Mouse (Mus musculus): Measurements from ENCODE around the gene Ccdc155. TPM values are rescaled to one million over a fixed set of nuclear protein-coding genes. Genes with fewer than 3 reads are reported as not detected.

The Ccdc155 gene
- polyA plus RNA-seq, 1 experiment from 2014 or later, result not detected

- H3K4me1 ChIP-seq (replicated peaks; ENCODE audit: control insufficient read depth, insufficient read depth, low read length), result no peaks in the 10 kb centered on the region
- no peaks in the 10 kb centered on the region for H3K9me3 ChIP-seq (ENCODE audit: control insufficient read depth)
- H3K27ac ChIP-seq (ENCODE audit: low read depth, low read length), result no peak overlapping the region
- H3K9ac ChIP-seq (ENCODE audit: low read depth, low read length), result no peak overlapping the region
- H3K27me3 ChIP-seq (replicated peaks; ENCODE audit: control insufficient read depth, insufficient read depth, low read length), result peaks cover 6% of the 10 kb centered on the region; the same call in 1 of the 2 replicates
- H3K4me2 ChIP-seq (replicated peaks; ENCODE audit: low read depth), result no peak overlapping the region
- ATAC-seq, result peak; percentile 28; the same call in 1 of the 2 replicates
- WGBS, result 13% methylated on average over 5 of the region's 5 CpGs
- H3K36me3 ChIP-seq (ENCODE audit: control insufficient read depth, insufficient read depth), result no peaks in the 10 kb centered on the region
- H3K4me3 ChIP-seq (ENCODE audit: low read depth, low read length), result no peak overlapping the region
- peak; percentile 95 for TF ChIP-seq CTCF (IDR thresholded peaks at IDR 0.05; ENCODE audit: low read depth)
Observed at GRCm38 (mm10) chr7:45198435-45198834, 6.3 kb downstream of the Ccdc155 start.

GRCm38 (mm10) chr7:45196994-45197393 is 7.7 kb downstream of the Ccdc155 start:
- H3K27me3 ChIP-seq (replicated peaks; ENCODE audit: control insufficient read depth, insufficient read depth, low read length), result peaks cover 3% of the 10 kb centered on the region; the same call in 1 of the 2 replicates
- H3K9ac ChIP-seq (ENCODE audit: low read depth, low read length), result no peak overlapping the region
- no peak overlapping the region for H3K27ac ChIP-seq (ENCODE audit: low read depth, low read length)
- 73% methylated on average over 5 of the region's 5 CpGs for WGBS
- no peak for TF ChIP-seq CTCF (IDR thresholded peaks at IDR 0.05; ENCODE audit: low read depth)
- no peaks in the 10 kb centered on the region for H3K36me3 ChIP-seq (ENCODE audit: control insufficient read depth, insufficient read depth)
- no peaks in the 10 kb centered on the region for H3K9me3 ChIP-seq (ENCODE audit: control insufficient read depth)
- no peak overlapping the region for H3K4me3 ChIP-seq (ENCODE audit: low read depth, low read length)
- no peaks in the 10 kb centered on the region for H3K4me1 ChIP-seq (replicated peaks; ENCODE audit: control insufficient read depth, insufficient read depth, low read length)
- no peak for ATAC-seq
- H3K4me2 ChIP-seq (replicated peaks; ENCODE audit: low read depth), result no peak overlapping the region

GRCm38 (mm10) chr7:45196176-45196535 is 8.5 kb downstream of the Ccdc155 start:
- no peak overlapping the region for H3K9ac ChIP-seq (ENCODE audit: low read depth, low read length)
- H3K4me2 ChIP-seq (replicated peaks; ENCODE audit: low read depth), result no peak overlapping the region
- 85% methylated on average over 4 of the region's 4 CpGs for WGBS
- H3K4me1 ChIP-seq (replicated peaks; ENCODE audit: control insufficient read depth, insufficient read depth, low read length), result no peaks in the 10 kb centered on the region
- H3K4me3 ChIP-seq (ENCODE audit: low read depth, low read length), result no peak overlapping the region
- peaks cover 3% of the 10 kb centered on the region; the same call in 1 of the 2 replicates for H3K27me3 ChIP-seq (replicated peaks; ENCODE audit: control insufficient read depth, insufficient read depth, low read length)
- H3K9me3 ChIP-seq (ENCODE audit: control insufficient read depth), result no peaks in the 10 kb centered on the region
- H3K27ac ChIP-seq (ENCODE audit: low read depth, low read length), result no peak overlapping the region
- no peaks in the 10 kb centered on the region for H3K36me3 ChIP-seq (ENCODE audit: control insufficient read depth, insufficient read depth)
- no peak for TF ChIP-seq CTCF (IDR thresholded peaks at IDR 0.05; ENCODE audit: low read depth)
- ATAC-seq, result no peak

GRCm38 (mm10) chr7:45195341-45196175 is 9.1 kb downstream of the Ccdc155 start:
- peaks cover 6% of the 10 kb centered on the region; the same call in 1 of the 2 replicates for H3K27me3 ChIP-seq (replicated peaks; ENCODE audit: control insufficient read depth, insufficient read depth, low read length)
- H3K27ac ChIP-seq (ENCODE audit: low read depth, low read length), result no peak overlapping the region
- H3K36me3 ChIP-seq (ENCODE audit: control insufficient read depth, insufficient read depth), result no peaks in the 10 kb centered on the region
- no peaks in the 10 kb centered on the region for H3K4me1 ChIP-seq (replicated peaks; ENCODE audit: control insufficient read depth, insufficient read depth, low read length)
- no peak overlapping the region for H3K4me2 ChIP-seq (replicated peaks; ENCODE audit: low read depth)
- no peak overlapping the region for H3K4me3 ChIP-seq (ENCODE audit: low read depth, low read length)
- TF ChIP-seq CTCF (IDR thresholded peaks at IDR 0.05; ENCODE audit: low read depth), result no peak
- H3K9me3 ChIP-seq (ENCODE audit: control insufficient read depth), result no peaks in the 10 kb centered on the region
- no peak for ATAC-seq
- WGBS, result 71% methylated on average over 13 of the region's 13 CpGs
- H3K9ac ChIP-seq (ENCODE audit: low read depth, low read length), result no peak overlapping the region

- Histone ChIP-seq H3K36me3 (ENCODE audit: control insufficient read depth, insufficient read depth) (no peaks in the 10 kb centered on the region), H3K9me3 (ENCODE audit: control insufficient read depth) (no peaks in the 10 kb centered on the region), H3K9ac (ENCODE audit: low read depth, low read length) (no peak overlapping the region), H3K4me2 (replicated peaks; ENCODE audit: low read depth) (no peak overlapping the region), H3K27me3 (replicated peaks; ENCODE audit: control insufficient read depth, insufficient read depth, low read length) (peaks cover 19% of the 10 kb centered on the region; the same call in 1 of the 2 replicates), H3K4me1 (replicated peaks; ENCODE audit: control insufficient read depth, insufficient read depth, low read length) (no peaks in the 10 kb centered on the region), H3K27ac (ENCODE audit: low read depth, low read length) (no peak overlapping the region), H3K4me3 (ENCODE audit: low read depth, low read length) (no peak overlapping the region)
- TF ChIP-seq CTCF (IDR thresholded peaks at IDR 0.05; ENCODE audit: low read depth), result no peak
- no peak for ATAC-seq
- WGBS, result 69% methylated on average over 17 of the region's 17 CpGs
Observed at GRCm38 (mm10) chr7:45193871-45194785, 10.6 kb downstream of the Ccdc155 start.

GRCm38 (mm10) chr7:45193406-45193805 is 11.3 kb downstream of the Ccdc155 start:
- Histone ChIP-seq H3K27me3 (replicated peaks; ENCODE audit: control insufficient read depth, insufficient read depth, low read length) (peaks cover 22% of the 10 kb centered on the region; the same call in 1 of the 2 replicates), H3K9me3 (ENCODE audit: control insufficient read depth) (no peaks in the 10 kb centered on the region), H3K36me3 (ENCODE audit: control insufficient read depth, insufficient read depth) (no peaks in the 10 kb centered on the region), H3K4me1 (replicated peaks; ENCODE audit: control insufficient read depth, insufficient read depth, low read length) (no peaks in the 10 kb centered on the region), H3K9ac (ENCODE audit: low read depth, low read length) (no peak overlapping the region), H3K4me3 (ENCODE audit: low read depth, low read length) (no peak overlapping the region), H3K27ac (ENCODE audit: low read depth, low read length) (no peak overlapping the region), H3K4me2 (replicated peaks; ENCODE audit: low read depth) (no peak overlapping the region)
- TF ChIP-seq CTCF (IDR thresholded peaks at IDR 0.05; ENCODE audit: low read depth), result peak; percentile 30; the same call in 1 of the 2 replicates
- WGBS, result 76% methylated on average over 5 of the region's 5 CpGs
- no peak for ATAC-seq

Data from intestine, postnatal 0 days (tissue).